In the genomic region with DNA sequence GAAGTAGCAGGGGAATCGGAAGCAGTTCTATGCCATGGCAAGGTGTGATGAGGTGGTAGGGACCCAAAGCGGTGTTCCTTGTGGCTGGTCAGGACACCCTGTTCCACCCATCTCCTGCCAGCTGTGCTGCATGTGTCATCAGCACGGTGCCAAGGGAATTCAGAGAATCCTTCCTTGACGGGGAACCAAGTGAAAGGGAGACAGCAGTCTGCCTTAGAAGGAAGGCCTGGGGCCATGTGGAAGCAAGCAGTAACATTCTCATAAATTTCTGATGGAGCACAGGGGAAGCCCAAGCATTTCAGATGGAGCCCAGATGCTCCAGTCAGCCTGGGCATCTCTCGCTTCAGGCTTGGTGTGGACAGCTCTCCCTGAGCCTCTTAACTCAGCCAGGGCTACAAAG, we compare ENCODE assay signal across 21 mouse cellular contexts. TPM values are rescaled to one million over a fixed set of nuclear protein-coding genes. Genes with fewer than 3 reads are reported as not detected.
A peak's percentile ranks its signal among the peaks of the same experiment; 100 is the strongest.
DNase-seq lines count a peak whose midpoint lies in the region; ATAC-seq and TF ChIP-seq lines count a peak whose summit lies in the region.
"Had no signal": no experiment of that assay in that cellular context is flagged by ENCODE, and none has a peak within 500 bp of the region (broad histone marks: within the 10 kb centered on the region; RNA-seq: fewer than 3 reads in every experiment).

No protein-coding gene starts in this region.

- peak; percentile 55 for ATAC-seq in lung, postnatal 0 days
- ATAC-seq: activated CD4-positive, CD25-positive, alpha-beta regulatory T cell, adult 4 months; forebrain, embryonic 16.5 days; hindbrain, embryonic 16.5 days; intestine, postnatal 0 days; Patski had no signal

- no peaks in the 10 kb centered on the region for H3K27me3 ChIP-seq in lung, postnatal 0 days (replicated peaks; ENCODE audit: insufficient read depth, low read length)
- no peaks in the 10 kb centered on the region for H3K27me3 ChIP-seq in embryonic facial prominence, embryonic 10.5 days (replicated peaks; ENCODE audit: low read depth, poor library complexity, severe bottlenecking)
- H3K27me3 ChIP-seq: heart, embryonic 12.5 days; Patski had no signal

- WGBS in lung, postnatal 0 days, result 82% methylated on average over 5 of the region's 5 CpGs
- WGBS in lung, adult 2 months, result 72% methylated on average over 5 of the region's 5 CpGs
- WGBS in embryonic facial prominence, embryonic 10.5 days, result 85% methylated on average over 5 of the region's 5 CpGs
- WGBS in olfactory bulb, adult 2 months, result 73% methylated on average over 5 of the region's 5 CpGs

- H3K27ac ChIP-seq in lung, postnatal 0 days (ENCODE audit: low read length), result no peak overlapping the region
- 0 out of 2 replicates have a peak overlapping the region, but pooled peaks have one; percentile 14 for H3K27ac ChIP-seq in embryonic facial prominence, embryonic 10.5 days (replicated peaks)
- H3K27ac ChIP-seq in olfactory bulb, adult 2 months (ENCODE audit: insufficient read depth, low read depth, low read length), result peak overlapping the region; percentile 60

- H3K4me2 ChIP-seq in lung, postnatal 0 days (replicated peaks; ENCODE audit: low read depth, low read length), result no peak overlapping the region
- H3K4me2 ChIP-seq: heart, embryonic 12.5 days; liver, embryonic 11.5 days; lung, embryonic 14.5 days had no signal

- H3K4me1 ChIP-seq in lung, postnatal 0 days (ENCODE audit: insufficient read depth, low read depth, low read length), result no peaks in the 10 kb centered on the region
- H3K4me1 ChIP-seq in lung, adult 2 months (ENCODE audit: control insufficient read depth, insufficient read depth, low read length), result no peaks in the 10 kb centered on the region
- H3K4me1 ChIP-seq in embryonic facial prominence, embryonic 10.5 days, result peaks cover 3% of the 10 kb centered on the region; the same call in 1 of the 2 replicates
- H3K4me1 ChIP-seq in olfactory bulb, adult 2 months (ENCODE audit: control insufficient read depth, insufficient read depth, low read length), result peaks cover 41% of the 10 kb centered on the region

- no peak for TF ChIP-seq CTCF in lung, postnatal 0 days (IDR thresholded peaks at IDR 0.05)
- no peak for TF ChIP-seq CTCF in lung, adult 2 months (IDR thresholded peaks at IDR 0.05; ENCODE audit: insufficient read depth, low read length)
- no peak for TF ChIP-seq CTCF in olfactory bulb, adult 2 months (IDR thresholded peaks at IDR 0.05; ENCODE audit: insufficient read depth, low read depth, low read length)

- no peaks in the 10 kb centered on the region for H3K9me3 ChIP-seq in lung, postnatal 0 days (ENCODE audit: low read length)
- no peaks in the 10 kb centered on the region for H3K9me3 ChIP-seq in embryonic facial prominence, embryonic 10.5 days
- H3K9me3 ChIP-seq: heart, embryonic 12.5 days had no signal

- DNase-seq in lung, postnatal 0 days (ENCODE audit: low spot score), result peak; percentile 50
- no peak for DNase-seq in lung, adult 2 months
- DNase-seq in embryonic facial prominence, embryonic 10.5 days (ENCODE audit: low spot score), result no peak
- DNase-seq in gastrocnemius, postnatal 25 days, result peak; percentile 80
- no peak for DNase-seq in cerebellum, adult 18-20 months
- no peak for DNase-seq in heart, adult 11 months
- DNase-seq: adrenal gland, postnatal 36 days; cerebellum, adult 9-10 months; heart, postnatal 36 days; kidney, postnatal 10 days; lung, embryonic 14.5 days; thymus, postnatal 4 days had no signal

- TF ChIP-seq EP300 in lung, postnatal 0 days (IDR thresholded peaks at IDR 0.05), result no peak

- H3K4me3 ChIP-seq in lung, postnatal 0 days (ENCODE audit: low read depth, low read length), result no peak overlapping the region
- no peak overlapping the region for H3K4me3 ChIP-seq in lung, adult 2 months (replicated peaks; ENCODE audit: extremely low read depth, low read depth, low read length)
- no peak overlapping the region for H3K4me3 ChIP-seq in embryonic facial prominence, embryonic 10.5 days
- H3K4me3 ChIP-seq in olfactory bulb, adult 2 months (ENCODE audit: insufficient read depth, low read depth, low read length), result no peak overlapping the region
- H3K4me3 ChIP-seq: heart, embryonic 12.5 days had no signal

- no peak for TF ChIP-seq POLR2A in lung, adult 2 months (IDR thresholded peaks at IDR 0.05; ENCODE audit: borderline replicate concordance, extremely low read depth, low read depth, low read length)
- TF ChIP-seq POLR2A in olfactory bulb, adult 2 months (IDR thresholded peaks at IDR 0.05; ENCODE audit: insufficient read depth, low read depth, low read length), result no peak

- no peak overlapping the region for H3K9ac ChIP-seq in lung, postnatal 0 days (replicated peaks; ENCODE audit: low read depth)
- H3K9ac ChIP-seq: heart, embryonic 12.5 days; lung, embryonic 14.5 days had no signal

- H3K36me3 ChIP-seq in lung, postnatal 0 days (ENCODE audit: insufficient read depth, low read length), result peaks cover 8% of the 10 kb centered on the region; the same call in 1 of the 2 replicates
- peaks cover 90% of the 10 kb centered on the region for H3K36me3 ChIP-seq in embryonic facial prominence, embryonic 10.5 days (replicated peaks)

RNA-seq across cellular contexts. Expression of a gene that starts 7.3 kb away (rescaled TPM):
- polyA plus RNA-seq in lung, postnatal 0 days (2015; fragmentation: Nextera tagmentation; extraction: Ambion mirVana), result 0.38 and 0.60 TPM in 2 replicates
- polyA plus RNA-seq in lung, adult 2 months (2012; rRNA removed), result 1.5 TPM in 2 replicates
- polyA plus RNA-seq in embryonic facial prominence, embryonic 10.5 days (2016; fragmentation: Nextera tagmentation; extraction: Ambion mirVana), result 0.23 and 0.37 TPM in 2 replicates
- 10 to 100 TPM in 1 of 2 experiments, 1 to 10 TPM in 1; 9.4 to 22.7 TPM for total RNA-seq in gastrocnemius, postnatal 25 days (2021)
- polyA plus RNA-seq in olfactory bulb, adult 2 months (2012; ENCODE audit: insufficient read depth, insufficient read length, low replicate concordance, missing spikeins), result not detected in 2 replicates
- total RNA-seq: megakaryocyte-erythroid progenitor cell, adult 5-6 weeks had no signal

RNA-seq across cellular contexts. Expression of a gene that starts 50.6 kb away (rescaled TPM):
- polyA plus RNA-seq in lung, postnatal 0 days (2015; fragmentation: Nextera tagmentation; extraction: Ambion mirVana), result 33.2 and 35.9 TPM in 2 replicates
- polyA plus RNA-seq in lung, adult 2 months (2012; rRNA removed), result 26.5 and 33.4 TPM in 2 replicates
- 98.8 and 108 TPM in 2 replicates for polyA plus RNA-seq in embryonic facial prominence, embryonic 10.5 days (2016; fragmentation: Nextera tagmentation; extraction: Ambion mirVana)
- 10 to 100 TPM; 17.1 to 18.5 TPM for total RNA-seq in gastrocnemius, postnatal 25 days (2021)
- polyA plus RNA-seq in olfactory bulb, adult 2 months (2012; ENCODE audit: insufficient read depth, insufficient read length, low replicate concordance, missing spikeins), result not detected in 2 replicates

RNA-seq across cellular contexts. Expression of a gene that starts 59.2 kb away (rescaled TPM):
- 11.1 and 15.8 TPM in 2 replicates for polyA plus RNA-seq in lung, postnatal 0 days (2015; fragmentation: Nextera tagmentation; extraction: Ambion mirVana)
- 17.3 and 20.2 TPM in 2 replicates for polyA plus RNA-seq in lung, adult 2 months (2012; rRNA removed)
- 20.7 and 23.7 TPM in 2 replicates for polyA plus RNA-seq in embryonic facial prominence, embryonic 10.5 days (2016; fragmentation: Nextera tagmentation; extraction: Ambion mirVana)
- 10 to 100 TPM; 30.6 to 30.9 TPM for total RNA-seq in gastrocnemius, postnatal 25 days (2021)
- polyA plus RNA-seq in olfactory bulb, adult 2 months (2012; ENCODE audit: insufficient read depth, insufficient read length, low replicate concordance, missing spikeins), result 53.3 TPM in 1 of 2 replicates, not detected in the other

Comparison
In these comparisons a context has a peak if more than half of its experiments do, and no peak if none do; other contexts are left out.
1. DNase-seq: peak in lung, postnatal 0 days (single experiment) and gastrocnemius, postnatal 25 days (single experiment); none in lung, adult 2 months (single experiment), embryonic facial prominence, embryonic 10.5 days (single experiment), cerebellum, adult 18-20 months (0 of 2) and heart, adult 11 months (single experiment).